Mouse (Mus musculus) layer of hippocampus, adult 9-11 months (tissue): Measurements from ENCODE around the gene Fbxo42.
A peak's percentile ranks its signal among the peaks of the same experiment; 100 is the strongest.

ENCODE experiments used
- DNase-seq: peaks from one replicate; pipeline ENCODE4 v3.0.0; 2022

Gene Fbxo42

GRCm38 (mm10) chr4:141147112-141148008, at the start of gene Fbxo42:
Fbxo42 (plus strand) TSS chr4:141147913.
- peak; percentile 93 for DNase-seq

- DNase-seq: no peak
These were observed 48.8 kb upstream of the Fbxo42 start for GRCm38 (mm10) chr4:141098935-141099334.

- no peak for DNase-seq
These were observed 47.8 kb upstream of the Fbxo42 start for GRCm38 (mm10) chr4:141099956-141100355.

- no peak for DNase-seq
These were observed 46.4 kb upstream of the Fbxo42 start for GRCm38 (mm10) chr4:141101291-141101690.

DNA sequence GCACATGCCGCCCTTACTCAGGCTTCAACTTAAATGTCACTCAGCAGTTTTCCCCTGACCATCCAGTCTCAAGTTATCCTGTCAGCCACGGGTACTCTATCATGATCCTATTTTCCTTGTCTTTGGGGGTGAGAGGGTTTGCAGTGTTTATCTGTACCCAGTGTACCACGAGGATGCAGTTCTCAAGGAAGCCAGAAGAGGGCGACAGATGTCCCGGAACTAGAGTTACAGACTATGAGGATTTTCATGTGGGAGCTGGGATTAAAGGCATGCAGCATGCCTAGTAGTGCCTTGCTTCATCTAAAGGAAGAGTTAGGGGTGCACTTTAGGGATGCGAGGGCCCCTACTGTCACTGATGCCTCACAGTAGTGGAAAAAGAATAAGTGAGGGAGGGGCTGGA, 45.9 kb upstream of the Fbxo42 start:
- no peak for DNase-seq

GRCm38 (mm10) chr4:141106526-141107183, 41.1 kb upstream of the Fbxo42 start:
- DNase-seq: no peak

- DNase-seq: no peak
These were observed 39.4 kb upstream of the Fbxo42 start for GRCm38 (mm10) chr4:141108196-141108732.

DNA sequence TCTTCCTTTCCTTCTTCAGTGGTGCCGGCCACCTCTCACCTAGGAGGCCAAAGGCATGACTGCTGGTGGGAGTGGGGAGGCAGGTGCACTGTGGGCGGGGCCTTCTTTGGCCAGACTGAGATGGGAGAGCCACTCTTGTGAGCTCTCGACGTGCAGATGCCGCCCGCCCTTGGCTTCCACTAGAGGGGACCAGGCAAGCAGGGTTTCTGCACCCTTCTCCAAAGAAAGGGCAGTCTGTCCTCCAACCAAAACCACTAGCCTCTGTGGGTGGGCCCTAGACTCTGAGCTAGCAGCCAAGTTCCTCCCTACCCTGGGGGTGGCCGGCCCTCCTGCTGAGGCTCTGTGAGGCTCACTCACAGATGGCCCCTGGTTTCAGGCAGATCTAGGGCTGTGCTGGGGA, 33.9 kb upstream of the Fbxo42 start:
- no peak for DNase-seq

DNA sequence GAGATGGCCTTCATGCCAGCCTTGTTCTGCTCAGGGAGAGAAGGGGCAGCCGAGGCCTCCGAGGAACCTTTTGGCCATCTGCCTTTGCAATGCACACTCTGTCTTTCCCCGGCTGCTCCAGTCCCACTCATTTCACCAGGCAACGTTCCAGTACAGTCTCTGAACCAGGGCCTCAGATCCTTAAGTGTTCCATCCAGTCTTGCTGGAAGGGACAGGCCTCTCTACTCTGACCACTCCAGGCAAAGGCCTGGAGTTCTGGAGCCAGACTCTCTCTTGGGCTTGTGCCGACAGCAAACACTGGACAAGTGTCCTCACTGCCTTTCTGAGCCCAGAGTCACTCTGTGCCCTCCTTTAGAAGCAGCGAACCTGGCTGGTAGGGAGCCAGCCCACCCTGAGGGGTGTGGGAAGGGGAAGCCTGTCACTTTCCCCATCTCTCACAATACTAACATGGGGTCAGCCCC, 33.2 kb upstream of the Fbxo42 start:
- peak; percentile 69 for DNase-seq

GRCm38 (mm10) chr4:141115398-141115797, 32.3 kb upstream of the Fbxo42 start:
- DNase-seq: no peak

DNA sequence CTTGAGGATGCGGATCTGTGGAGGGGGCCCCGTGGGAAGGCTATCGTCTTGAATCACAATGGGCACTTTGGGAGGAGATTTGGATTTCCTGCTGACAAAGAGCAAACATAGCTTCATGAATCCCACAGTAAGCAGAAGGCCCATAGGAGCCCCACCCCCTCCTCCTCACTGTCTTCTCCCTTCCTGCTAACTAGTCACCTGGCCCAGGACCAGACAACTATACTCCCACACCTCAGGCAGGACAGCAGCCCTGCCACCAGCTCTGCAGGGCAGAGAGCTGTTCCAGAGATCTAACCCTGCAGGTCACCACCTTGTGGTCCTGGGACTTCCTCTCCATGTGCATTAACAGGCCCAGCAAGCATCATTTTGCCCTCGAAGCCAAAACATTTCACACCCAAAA, 29.0 kb upstream of the Fbxo42 start:
- no peak for DNase-seq

DNA sequence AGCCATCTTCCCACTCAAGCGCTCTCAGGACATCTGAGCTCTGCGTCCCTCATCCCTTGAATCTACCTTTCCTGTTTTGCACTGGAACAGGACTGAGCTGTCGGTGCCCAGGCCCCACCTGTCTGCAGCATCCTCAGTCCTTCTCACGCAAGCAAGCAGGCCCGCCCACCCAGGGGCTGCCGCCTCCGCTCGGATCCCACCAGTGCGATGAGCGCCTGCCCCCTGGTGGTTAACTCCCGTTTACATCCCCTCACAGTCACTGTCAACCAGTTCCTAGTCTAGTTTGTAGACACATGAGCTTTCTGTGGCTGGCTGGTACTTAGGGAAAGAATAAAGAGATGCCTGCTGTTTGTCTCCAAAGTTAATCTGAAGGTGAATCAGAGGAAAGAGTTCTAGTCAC, 27.0 kb upstream of the Fbxo42 start:
- DNase-seq: peak; percentile 56

- DNase-seq: no peak
These were observed 25.1 kb upstream of the Fbxo42 start for GRCm38 (mm10) chr4:141122663-141123062.

DNA sequence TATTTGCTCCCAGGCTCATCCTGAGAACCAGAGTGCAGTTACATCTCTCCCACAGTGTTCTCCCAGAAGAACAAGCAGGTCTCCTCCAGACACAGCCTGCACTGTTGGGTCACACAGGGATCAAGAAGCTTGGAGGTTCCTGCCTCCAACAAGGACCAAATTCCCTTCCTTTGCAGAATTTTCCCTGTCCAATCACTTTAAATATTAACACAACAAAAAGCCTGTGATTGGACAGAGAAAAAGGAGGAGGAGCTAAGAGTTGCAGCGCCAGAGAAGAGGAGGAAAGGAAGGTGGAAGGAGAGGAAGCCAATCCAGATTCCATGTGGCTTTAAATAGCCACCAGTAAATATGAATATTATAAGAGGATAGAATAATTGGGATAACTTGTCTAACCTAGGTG, 24.6 kb upstream of the Fbxo42 start:
- DNase-seq: no peak

DNA sequence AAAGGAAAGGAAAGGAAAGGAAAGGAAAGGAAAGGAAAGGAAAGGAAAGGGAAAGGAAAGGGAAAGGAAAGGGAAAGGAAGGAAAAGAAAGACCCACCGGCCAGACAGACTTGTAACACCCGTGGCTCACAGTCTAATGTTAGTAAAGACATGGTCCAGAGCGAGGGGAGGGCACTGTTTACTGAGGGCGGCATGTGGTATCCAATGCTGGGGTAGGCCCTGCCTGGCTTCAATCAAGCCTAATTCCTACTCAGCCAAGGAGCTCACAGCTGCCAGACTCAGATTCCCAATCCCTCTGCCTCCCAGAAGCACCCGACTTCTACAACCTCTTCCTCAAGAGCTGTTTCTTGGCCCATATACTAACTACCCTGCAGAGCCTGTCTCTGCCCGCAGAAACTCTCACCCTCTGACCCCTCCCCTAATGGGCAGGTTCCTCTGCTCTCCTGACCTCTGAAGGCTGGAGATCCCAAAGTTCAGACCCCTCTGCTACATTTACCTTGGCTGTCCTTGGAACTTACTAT, 18.5 kb upstream of the Fbxo42 start:
- DNase-seq: no peak

- DNase-seq: peak; percentile 73
These were observed 16.9 kb upstream of the Fbxo42 start for GRCm38 (mm10) chr4:141130704-141131342.

GRCm38 (mm10) chr4:141131531-141132061, 16.1 kb upstream of the Fbxo42 start:
- DNase-seq: no peak

DNA sequence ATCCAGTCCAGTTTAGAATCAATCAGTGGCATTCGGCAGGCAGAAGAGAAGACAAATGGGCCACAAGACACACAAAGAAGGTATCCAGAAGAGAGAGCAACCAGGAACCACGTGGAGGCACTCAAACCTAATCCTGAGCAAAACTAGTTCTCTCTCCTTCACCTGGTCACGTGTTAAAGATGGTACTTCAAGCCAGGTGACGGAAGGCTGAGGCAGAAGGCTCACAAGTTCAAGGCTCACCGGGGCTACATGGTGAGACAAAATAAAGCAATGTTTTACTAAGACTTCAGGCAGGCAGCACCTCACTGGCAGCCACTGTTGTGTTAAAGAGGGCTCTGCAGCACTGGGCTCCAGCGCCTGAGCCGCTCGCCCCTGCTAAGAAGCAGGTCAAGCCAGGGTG, 15.5 kb upstream of the Fbxo42 start:
- DNase-seq: no peak

DNA sequence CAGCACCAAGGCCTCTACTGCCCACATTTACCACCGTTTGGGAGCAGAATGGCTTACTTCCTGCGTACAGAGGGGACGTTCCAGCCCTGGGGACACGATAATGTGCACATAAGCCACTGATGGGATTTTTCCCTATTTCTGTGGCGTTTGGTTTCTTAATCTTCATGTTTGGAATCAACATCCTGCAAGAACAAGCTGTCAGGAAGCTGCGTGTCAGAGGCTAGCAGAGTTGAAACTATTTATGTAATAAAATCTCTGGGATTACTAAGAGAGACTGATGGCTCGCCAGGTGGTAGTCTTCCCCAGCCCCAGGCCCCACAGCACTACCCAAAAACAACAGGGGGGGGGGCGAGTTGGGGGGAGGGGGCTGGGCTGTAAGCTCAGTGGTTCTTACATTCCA, 14.5 kb upstream of the Fbxo42 start:
- DNase-seq: no peak

GRCm38 (mm10) chr4:141134031-141134441, 13.7 kb upstream of the Fbxo42 start:
- peak; percentile 52 for DNase-seq

GRCm38 (mm10) chr4:141134751-141135530, 12.8 kb upstream of the Fbxo42 start:
- no peak for DNase-seq

GRCm38 (mm10) chr4:141136126-141136525, 11.6 kb upstream of the Fbxo42 start:
- no peak for DNase-seq
